Mouse (Mus musculus) gastrocnemius, postnatal 4 days (tissue): ENCODE data around the gene Pitpnb. TPM values are rescaled to one million over a fixed set of nuclear protein-coding genes. Genes with fewer than 3 reads are reported as not detected.

Experiments used
- DNase-seq, 2 experiments: peaks; one replicate each; pipeline ENCODE4 v3.0.0; 2021 to 2022; ENCODE audit warnings: low spot score in 2 of 2, mixed read lengths in 2 of 2
- total RNA-seq, 2 experiments: library from RNA; stranded (reverse); gene quantifications; 2 replicates each; pipeline ENCODE4 v1.2.3; 2021

Gene Pitpnb
- total RNA-seq, 2 experiments from 2014 or later, result 50.1 to 53.1 TPM

DNA sequence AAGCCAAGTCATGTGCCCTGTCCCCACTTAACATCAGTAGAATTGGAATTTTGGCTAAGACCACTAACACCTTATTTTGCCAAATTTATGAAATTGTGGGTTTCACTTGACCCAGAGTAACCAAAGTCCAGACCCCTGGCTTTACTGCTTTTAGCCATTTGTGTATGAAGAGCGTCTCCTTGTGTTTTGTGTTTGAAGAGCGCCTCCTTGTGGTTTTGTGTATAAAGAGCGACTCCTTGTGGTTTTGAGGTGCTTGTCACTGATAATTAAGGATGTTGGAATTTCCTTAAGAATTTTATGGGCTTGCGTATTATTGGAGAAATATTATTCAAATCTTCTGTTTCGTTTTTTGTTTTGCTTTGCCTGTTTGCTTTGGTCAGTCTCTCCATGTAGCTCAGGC is 11.0 kb downstream of the Pitpnb start:
- no peak for DNase-seq

DNA sequence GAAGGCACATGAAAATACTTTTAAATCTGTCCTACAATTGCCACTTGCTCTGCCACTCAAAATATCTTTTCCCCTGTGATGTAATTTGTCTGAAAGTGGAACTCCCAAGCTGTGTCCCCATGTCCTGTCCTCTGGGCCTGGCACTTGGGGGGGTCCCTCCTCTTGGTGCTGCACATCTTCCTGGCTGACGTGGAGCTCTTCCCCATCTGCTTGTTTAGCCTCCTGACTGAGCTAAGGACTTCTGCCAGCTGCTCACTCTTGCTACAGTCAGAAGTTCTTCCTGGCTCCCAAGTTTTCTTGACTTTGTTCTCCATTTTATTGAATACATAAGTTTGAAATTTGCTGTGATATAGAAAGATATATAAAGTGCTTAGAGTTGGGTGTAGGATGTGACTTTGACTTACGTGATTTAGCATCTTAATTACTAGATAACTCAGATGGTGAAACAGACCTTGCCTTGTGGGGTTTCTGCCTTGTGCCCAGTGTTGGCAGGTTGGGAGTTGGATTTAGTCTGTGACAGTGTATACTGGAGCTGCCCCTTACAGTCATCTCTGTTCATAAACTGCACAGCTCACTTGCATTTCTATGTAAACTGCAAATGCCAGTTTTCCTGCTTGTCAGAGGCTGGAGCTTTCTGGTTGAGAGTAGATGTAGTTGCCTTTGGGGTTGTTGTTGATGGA is 14.3 kb downstream of the Pitpnb start:
- no peak for DNase-seq

DNA sequence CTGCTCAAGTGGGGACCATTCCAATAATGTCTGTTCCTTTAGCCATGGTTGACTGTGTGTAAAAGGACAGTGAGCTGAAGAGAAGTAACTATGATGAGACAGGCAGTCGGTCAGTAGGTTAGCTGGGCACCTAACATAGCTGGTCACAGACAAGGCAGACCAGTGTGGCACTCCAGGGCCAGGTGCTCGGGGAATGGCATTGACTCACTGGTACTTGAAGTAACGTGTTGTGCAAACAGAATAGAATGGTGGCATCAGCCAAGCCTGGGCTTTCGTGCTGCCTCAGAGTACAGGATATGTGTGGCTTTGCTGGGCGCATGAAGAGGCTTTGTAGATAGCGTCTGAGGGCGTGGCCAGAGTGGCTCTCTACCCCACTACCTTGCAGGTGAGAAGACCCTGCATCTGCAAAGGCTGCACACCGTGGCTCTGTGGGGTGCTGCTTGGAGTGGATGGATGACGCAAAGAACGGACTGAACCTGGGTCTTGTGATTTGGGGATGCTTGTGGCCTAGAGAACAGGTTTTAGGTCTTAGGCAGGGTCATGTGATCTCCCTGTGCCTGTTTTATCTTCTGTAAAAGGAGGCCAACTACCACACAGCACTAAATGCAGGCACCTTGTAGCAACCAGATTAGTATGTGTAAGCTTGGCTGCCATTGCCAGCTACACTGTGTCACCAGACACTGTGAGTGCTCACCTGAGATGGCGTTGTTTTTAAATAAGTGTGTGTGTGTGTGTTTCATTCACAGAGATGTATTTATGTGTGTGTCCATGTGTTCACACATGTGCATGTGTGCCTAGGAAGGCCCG is 26.5 kb downstream of the Pitpnb start:
- DNase-seq, result no peak

DNA sequence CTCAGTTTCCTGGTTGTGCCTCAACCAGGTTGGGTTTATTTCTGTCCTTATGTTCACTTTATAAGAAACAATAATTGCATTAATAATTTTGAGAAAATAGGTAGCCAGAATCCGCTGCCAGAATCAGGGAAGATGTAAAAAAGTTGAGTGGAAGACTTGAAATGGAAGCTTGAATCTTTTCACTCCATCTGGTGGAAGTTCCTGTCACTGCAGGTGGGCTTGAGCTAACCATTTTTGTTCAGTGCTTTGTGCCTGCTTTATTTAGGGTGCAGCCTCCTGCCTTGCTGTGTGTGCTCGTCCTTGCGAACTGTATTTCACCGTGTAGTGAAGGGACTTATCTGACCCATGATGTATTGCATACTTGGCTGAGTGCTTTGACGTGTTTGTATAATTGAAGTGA is 30.0 kb downstream of the Pitpnb start:
- no peak for DNase-seq

DNA sequence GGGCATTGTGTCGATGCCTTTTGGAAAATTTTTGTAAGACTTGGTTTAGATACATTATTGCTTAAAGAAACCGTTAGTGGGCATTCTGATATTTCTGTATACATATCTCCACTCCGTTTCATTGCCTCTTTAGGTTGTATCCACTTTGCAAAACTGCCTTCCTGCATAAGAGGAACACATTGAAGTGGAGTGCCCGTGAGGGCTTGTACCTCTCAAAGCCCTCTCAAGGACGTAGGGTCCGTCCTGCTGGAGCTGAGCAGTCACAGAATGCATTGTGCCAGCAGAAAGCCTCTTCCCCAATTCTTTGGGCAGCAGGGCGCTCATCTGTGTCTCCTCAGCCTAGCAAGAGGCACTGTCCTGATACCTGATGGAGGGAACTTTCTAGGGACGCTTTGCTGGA is 30.5 kb downstream of the Pitpnb start:
- no peak for DNase-seq

DNA sequence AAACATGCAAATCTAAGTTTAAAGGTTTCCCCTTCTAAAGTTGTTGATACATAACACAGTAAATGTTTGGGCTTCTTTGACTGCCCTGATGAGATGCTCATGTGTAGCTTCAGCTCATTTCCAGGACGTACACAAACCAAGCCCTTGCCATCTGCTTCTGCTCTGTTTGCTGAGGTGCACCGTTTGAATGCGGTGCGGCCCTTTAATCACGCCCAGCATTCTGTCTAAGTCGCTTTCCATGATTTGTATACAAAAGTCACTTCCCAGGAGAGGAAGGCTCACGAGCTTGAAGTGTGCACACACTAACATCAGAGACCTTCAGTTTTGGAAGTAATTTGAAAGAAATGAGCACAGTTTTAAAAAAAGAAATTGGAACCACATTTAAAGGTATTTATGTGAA is 31.3 kb downstream of the Pitpnb start:
- DNase-seq, result no peak

DNA sequence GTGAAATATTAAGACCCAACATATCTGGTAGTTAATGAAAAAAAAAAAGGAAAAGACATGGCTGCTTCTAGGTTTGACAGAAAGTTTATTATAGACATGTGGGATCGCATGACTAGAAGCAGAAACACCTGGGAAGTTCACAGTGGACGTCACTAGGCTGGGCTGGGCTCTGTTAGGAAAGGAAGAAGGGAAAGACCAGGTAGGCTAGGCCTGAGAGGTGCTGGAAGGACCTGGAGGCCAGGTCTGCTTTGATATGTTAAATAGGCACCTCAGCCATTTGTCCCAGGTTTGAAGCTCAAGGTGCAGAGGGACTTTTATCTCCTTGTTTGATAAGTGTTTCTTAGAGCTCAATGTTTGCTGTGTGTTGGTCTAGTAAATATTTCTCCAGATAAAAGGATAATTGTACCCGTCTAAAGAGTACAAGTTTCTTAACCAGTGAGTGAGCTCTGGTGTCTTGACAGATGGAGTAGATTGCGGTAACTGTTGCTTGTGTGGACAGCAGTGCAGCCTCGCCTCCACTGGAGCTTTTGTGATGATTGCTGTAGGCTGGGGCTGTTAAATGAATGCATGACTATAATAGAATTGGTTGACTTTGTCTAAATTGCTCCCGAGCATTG is 33.0 kb downstream of the Pitpnb start:
- no peak for DNase-seq

DNA sequence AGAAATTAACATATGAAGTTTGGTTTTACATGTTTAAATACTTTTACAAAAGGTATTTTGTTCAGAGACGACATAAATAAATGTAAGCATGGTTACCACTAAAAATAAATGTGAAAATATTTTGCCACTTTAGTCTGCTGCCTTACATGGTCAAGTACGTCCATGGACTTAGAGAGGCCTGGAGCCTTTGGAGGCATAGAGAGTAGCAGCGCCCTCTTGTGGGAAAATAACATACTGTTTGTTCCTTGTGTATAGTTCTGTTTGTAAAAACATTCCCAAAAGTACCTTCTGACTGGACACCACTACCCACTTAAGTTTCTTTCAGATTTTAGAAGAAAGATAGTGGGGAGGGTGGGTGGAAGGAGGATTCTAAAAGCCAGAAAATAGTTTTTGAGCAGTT is 34.0 kb downstream of the Pitpnb start:
- peak in 1 of 2 experiments; percentile 42 for DNase-seq

DNA sequence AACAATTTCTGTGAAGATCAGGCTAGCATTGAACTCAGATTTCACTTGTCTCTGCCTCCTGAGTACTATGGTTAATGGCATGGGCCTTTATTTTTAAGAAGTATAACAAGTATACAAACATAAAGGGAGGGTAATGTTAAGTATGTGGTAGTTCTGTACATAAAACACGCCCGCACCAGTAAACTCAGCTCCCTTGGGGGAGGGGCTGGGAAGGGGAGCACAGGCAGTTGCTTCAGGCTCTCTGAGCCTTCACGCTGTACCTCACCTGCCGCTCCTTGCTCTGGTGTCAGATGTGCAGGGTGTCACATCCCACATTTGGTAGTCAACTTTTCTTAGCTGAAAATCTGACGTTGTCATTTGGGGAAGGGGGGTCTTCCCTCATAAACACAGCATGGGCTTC is 35.6 kb downstream of the Pitpnb start:
- DNase-seq, result no peak

DNA sequence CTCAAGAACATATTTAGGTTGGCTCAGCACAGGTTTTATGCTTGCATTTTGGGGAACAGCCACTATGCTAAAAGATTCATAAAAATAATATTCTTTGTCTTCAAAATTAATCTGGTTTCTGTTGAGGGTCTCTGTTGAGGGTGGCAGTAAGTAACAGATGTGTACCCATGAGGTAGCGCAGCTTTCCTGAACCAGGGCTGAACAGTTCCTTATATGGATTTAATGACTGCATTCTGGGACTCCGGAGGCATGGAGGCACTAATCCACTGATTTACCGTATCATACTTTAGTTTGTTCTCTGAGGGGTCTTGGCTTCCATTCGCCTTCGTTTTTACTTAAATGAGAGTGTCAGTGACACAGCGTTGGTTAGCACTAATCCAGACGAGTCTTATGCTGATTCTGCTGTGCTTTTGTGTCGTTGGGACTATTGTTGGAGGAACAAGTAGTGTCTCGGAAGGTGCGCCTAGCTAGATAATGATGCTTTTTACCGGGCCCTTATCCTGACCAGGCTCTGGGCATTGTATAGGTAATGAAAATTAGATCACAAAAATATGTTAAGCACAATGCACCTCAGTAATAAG is 37.5 kb downstream of the Pitpnb start:
- DNase-seq, result no peak

DNA sequence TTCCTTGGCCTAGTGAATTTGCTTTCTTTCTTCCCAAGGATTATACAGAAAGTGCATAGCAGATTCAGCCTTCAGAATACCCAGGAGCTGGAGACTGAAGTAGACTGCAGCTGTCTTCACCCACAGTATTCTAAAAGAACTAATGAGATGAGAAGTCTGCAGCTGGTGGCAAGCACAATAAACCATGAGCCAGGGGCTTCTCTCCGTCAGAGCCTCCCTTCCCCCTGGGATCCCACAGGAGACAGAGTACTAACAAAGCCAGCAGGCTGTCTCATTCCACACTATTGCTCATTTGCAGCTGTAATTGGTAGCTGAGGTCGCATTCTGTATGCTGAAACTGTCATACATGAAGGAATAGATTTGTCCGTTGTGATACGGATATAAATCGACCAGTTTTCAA is 38.0 kb downstream of the Pitpnb start:
- DNase-seq, result no peak

DNA sequence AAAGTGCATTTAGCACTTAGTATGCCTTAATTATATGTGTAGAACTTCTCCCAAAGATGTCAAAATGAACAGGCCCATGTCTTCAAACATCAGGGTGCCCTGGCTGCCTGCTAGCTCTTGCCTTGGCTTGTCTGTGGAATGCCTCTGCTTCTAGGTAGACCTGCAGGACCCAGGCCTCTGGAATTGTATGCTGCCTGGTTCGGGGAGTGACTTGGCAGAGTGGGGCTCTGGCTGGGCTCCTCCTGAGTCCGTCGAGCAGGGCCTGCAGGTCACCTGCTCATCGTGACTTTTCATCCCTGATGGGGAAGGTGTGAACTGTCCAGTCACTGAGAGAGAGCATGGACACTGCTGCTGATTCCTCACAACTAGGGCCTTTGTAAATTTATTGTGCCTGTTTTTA is 45.1 kb downstream of the Pitpnb start:
- DNase-seq, result no peak

DNA sequence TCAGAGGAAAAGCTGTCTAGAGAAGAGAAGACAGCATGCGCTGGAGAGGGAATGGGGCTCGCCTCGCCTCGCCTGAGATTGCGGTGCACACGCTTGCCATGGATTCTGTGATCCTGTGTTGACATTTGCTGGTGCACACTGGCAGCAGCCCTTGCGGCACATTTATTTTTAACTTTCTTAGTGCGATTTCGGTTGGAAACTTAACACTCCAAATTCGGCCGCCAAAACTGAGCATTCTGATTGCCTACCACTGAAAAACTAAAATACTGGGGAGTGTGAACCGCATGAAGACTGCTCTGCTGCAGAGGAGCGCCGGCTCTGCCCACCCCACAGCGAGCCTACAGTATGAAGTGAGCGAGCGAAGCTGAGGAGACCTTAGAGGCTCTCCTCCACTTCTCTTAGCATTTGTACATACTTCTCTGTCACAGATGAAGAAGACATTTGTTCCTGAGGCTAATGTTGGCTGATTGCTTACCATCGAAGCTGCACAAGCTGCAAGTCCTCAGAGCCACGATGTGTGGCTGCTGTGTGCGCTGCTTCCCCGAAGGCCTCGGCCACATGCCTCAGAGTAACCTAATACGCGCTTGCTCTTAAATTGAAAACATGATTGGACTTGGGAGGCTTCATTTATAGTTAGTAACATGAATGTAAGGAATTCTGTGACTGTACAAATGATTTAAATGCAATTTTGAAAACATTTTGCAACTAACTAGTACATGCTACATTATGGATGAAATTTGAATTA is 45.9 kb downstream of the Pitpnb start:
- no peak for DNase-seq

DNA sequence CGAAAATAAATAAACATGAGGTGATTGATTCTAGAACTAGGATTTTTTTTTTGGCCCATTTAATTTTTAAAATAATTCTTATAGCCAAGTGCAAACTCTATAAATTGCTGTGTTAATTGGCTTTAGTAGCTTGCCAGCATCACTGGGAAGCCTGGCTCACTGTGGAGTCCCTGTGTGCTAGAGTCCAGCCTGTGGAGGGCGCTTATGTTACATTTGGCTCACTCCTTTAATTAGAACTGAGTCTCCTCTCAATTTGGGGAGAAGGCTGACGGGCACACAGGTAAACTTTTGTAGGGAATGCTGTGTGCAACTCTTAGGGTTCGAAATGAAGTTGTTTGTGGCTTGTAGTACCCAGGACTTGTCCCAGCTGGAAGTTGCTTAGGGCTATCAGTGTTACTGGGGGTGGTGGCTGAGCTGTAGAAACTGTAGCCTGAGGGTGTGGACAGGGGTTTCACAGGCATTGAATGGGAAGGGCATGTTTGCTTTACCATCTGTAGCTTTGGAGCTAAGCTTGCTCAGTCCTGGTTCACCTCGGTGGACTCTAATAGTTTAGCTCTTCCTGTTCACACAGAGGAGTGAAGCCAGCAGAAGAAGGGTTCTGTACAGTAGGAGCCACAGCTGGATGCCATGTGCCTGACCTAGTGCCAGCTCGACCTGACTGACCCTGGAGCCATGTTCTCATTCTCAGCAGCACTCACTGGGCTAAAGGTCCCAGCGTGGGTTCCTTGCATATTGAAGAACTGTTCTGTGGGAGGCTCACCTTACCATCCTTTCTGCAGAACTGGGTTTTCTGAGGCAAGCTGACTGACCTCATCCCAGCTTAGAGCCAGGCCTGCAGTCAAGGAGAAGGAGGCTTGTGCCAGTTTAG is 47.8 kb downstream of the Pitpnb start:
- no peak for DNase-seq

DNA sequence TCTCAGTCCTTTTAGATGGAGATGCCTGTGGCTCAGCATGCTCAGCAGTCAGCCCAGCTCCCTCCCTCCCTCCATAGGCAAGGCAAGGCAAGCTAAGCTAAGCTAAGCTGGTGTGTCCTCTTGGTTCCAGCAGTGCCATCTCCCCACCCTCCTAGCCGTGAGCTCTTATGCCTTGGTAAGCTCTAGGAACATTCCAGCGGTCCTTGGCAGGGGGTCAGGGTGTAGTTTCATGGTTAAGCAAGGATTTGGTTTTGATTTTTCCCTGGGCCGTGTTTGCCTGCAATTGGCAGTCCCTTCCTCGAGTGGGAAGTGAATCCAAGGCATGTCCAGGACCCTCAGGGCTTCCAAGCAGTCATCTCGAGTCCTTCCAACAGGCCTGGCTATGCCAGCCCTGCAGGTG is 52.8 kb downstream of the Pitpnb start:
- no peak for DNase-seq

DNA sequence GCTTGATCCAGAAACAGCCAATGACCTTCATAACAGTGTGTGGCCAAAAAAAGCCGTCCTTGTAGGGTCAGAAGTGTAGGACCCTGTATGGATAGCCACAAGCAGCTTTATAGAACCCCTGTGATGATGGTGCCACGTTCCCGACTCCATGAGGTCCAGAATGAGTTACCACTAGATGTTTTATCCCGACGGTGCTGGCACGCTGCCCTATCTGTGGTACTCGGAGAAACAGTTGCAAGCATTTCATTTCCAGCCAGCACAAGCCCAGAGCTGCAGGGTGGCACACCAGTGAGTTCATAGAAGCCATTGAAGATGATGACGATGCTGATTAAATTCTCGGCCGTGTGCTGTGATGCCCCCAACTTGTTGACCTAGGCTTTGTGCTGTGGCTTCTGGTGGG is 60.3 kb downstream of the Pitpnb start:
- DNase-seq, result no peak

DNA sequence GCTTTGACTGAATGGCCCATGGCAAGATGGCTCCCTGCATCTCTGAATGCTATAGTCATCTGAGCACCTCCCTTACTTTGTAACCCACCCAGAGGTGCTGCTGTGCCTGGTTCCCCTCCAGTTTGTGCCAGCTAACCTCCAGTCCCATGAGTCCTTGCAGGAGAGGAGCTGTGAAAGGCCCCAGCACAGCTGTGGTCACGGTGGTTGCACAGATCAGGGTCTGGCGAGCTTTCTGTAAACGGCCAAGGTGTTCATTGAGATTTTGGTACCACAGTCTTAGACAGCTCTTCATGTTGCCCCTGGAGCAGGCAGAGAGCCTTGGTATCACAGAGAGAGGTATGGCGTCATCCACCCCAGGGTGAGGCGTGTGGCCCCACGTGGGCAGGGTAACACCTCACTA is 60.9 kb downstream of the Pitpnb start:
- no peak for DNase-seq

DNA sequence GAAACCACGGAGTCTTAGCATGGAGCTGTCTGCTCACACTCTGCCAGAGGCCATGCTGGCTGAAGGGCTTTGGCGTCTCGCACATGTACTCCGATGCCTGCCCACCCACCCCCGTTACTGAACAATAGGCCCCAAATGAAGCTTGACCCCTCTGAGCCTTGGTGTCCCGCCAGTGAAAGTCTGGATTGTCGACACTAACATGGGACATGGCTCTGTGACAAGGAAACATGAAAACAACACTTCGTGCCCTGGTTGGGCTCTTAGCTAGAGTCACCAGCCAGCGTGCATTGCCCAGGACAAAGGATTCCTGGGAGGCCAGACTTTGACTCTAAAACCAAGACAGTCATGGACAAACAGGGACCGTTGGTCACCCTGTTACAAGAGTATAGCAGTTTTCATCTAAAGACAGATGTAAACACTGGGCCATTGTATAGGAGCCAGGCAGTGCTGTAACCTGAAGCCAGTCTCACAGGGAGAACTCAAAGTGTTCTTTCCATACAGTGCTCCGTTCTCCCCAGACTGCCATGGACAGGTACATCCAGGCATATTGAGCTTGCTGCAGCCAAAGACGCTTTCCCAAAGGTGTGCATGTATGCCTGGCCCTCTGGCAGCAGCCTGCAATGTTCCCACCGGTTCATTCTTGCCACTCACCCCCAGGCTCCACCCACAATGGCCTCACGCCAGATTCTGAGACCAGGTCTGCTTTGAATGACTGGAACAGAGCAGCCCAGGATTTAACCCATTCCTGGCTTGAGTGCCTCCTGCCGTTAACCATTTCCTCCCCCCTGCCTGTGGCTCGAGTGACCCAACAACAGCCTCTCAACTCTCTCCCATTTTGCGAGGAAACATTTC is 63.0 kb downstream of the Pitpnb start:
- DNase-seq, result peak; percentile 57 to 69
